Mouse (Mus musculus) adrenal gland, postnatal 4 days (tissue): ENCODE results near the gene Crx. TPM values are rescaled to one million over a fixed set of nuclear protein-coding genes. Genes with fewer than 3 reads are reported as not detected.
"Not testable (repeated sequence)": the region's sequence is repeated elsewhere in the genome, so short reads cannot be mapped to it uniquely, and the experiment has no call there.

Source experiments
- DNase-seq, 2 experiments: peaks; one replicate each; pipeline ENCODE4 v3.0.0; 2021 to 2022; ENCODE audit warnings: low spot score in 2 of 2, mixed read lengths in 2 of 2
- long read RNA-seq, 2 experiments: library from polyadenylated mRNA; stranded (forward); transcript quantifications; one replicate each; pipeline ENCODE4 v2.0.0; 2021
- total RNA-seq, 2 experiments: library from RNA; stranded (reverse); gene quantifications; 2 replicates each; pipeline ENCODE4 v1.2.3; 2021

Gene Crx
- total RNA-seq: not detected
- long read RNA-seq, experiment 1: 0 reads
- long read RNA-seq, experiment 2: 0 reads

- no peak for DNase-seq
Measured at GRCm38 (mm10) chr7:15879756-15880155, at the start of gene Crx. Gene Crx, minus strand, starts transcription at chr7:15879968.

GRCm38 (mm10) chr7:15922220-15922773, 42.5 kb upstream of the Crx start, which contains the start of gene Selenow:
Gene Selenow, minus strand, starts transcription at chr7:15922402.
- peak; percentile 66 to 80 for DNase-seq

- no peak for DNase-seq
Measured at GRCm38 (mm10) chr7:15921796-15922195, 42.0 kb upstream of the Crx start.

- DNase-seq: no peak
Measured at GRCm38 (mm10) chr7:15920645-15921190, 41.0 kb upstream of the Crx start.

- no peak for DNase-seq
Measured at GRCm38 (mm10) chr7:15919947-15920346, 40.2 kb upstream of the Crx start.

GRCm38 (mm10) chr7:15918371-15918770, 38.6 kb upstream of the Crx start:
- DNase-seq: no peak

GRCm38 (mm10) chr7:15916996-15917395, 37.2 kb upstream of the Crx start:
- DNase-seq: no peak

- DNase-seq: no peak
Measured at GRCm38 (mm10) chr7:15916134-15916723, 36.5 kb upstream of the Crx start.

GRCm38 (mm10) chr7:15915695-15916094, 35.9 kb upstream of the Crx start:
- not testable (repeated sequence) for DNase-seq

GRCm38 (mm10) chr7:15914751-15915150, 35.0 kb upstream of the Crx start:
- no peak for DNase-seq

GRCm38 (mm10) chr7:15914252-15914651, 34.5 kb upstream of the Crx start:
- no peak for DNase-seq

- peak; percentile 44 to 49 for DNase-seq
Measured at GRCm38 (mm10) chr7:15912183-15912582, 32.4 kb upstream of the Crx start.

GRCm38 (mm10) chr7:15910521-15910920, 30.8 kb upstream of the Crx start:
- no peak for DNase-seq

GRCm38 (mm10) chr7:15907971-15908590, 28.3 kb upstream of the Crx start:
- DNase-seq: no peak

GRCm38 (mm10) chr7:15906602-15907001, 26.8 kb upstream of the Crx start:
- no peak for DNase-seq

GRCm38 (mm10) chr7:15905861-15906260, 26.1 kb upstream of the Crx start:
- DNase-seq: no peak

- DNase-seq: no peak
Measured at GRCm38 (mm10) chr7:15901366-15902048, 21.7 kb upstream of the Crx start.

- DNase-seq: no peak
Measured at GRCm38 (mm10) chr7:15894251-15894650, 14.5 kb upstream of the Crx start.

GRCm38 (mm10) chr7:15884127-15884526, 4.4 kb upstream of the Crx start:
- no peak for DNase-seq

GRCm38 (mm10) chr7:15882317-15882716, 2.5 kb upstream of the Crx start, which contains the start of gene Crxos:
Gene Crxos, plus strand, starts transcription at chr7:15882617.
- no peak for DNase-seq

GRCm38 (mm10) chr7:15881831-15882230, 2.1 kb upstream of the Crx start:
- DNase-seq: no peak

- no peak for DNase-seq
Measured at GRCm38 (mm10) chr7:15881388-15881787, 1.6 kb upstream of the Crx start.
